7 mouse cellular contexts compared by ENCODE assay signal in the genomic region with DNA sequence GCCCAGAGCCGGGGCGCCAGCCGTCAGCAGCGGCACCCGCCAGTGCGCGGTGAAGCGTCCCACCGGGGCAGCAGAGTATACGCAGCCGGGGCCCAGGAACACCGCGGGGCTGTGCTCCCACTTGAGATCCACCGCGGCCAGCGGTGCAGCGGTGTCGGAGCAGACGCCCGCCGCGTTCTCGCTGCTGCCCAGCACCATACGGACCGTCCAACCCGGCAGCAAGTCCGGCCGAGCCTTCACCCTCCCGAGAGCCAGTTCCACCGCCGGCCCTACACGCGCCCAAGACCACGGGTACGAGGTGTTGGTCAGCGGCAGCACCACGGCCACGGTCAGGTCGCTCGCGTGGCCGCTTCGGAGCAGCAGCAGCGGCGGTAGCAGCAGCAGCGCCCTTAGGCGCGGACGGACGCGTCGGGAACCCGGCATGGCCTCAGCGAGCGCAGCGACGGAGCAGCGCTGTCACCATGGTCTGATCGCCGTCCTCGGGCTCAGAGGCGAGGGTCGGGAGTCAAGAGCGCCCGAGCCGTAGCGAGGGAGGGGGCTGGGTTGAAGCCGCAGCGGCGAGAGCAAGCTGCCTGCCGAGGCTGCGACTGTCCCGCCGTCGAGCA. TPM values are rescaled to one million over a fixed set of nuclear protein-coding genes. Genes with fewer than 3 reads are reported as not detected.
DNase-seq lines count a peak whose midpoint lies in the region; ATAC-seq lines count a peak whose summit lies in the region.

No protein-coding gene starts in this region.

- H3K9me3 ChIP-seq in embryonic facial prominence, embryonic 14.5 days (ENCODE audit: control insufficient read depth, low read length) = no peaks in the 10 kb centered on the region
- no peaks in the 10 kb centered on the region for H3K9me3 ChIP-seq in hindbrain, embryonic 14.5 days (ENCODE audit: control insufficient read depth, low read length)
- no peaks in the 10 kb centered on the region for H3K9me3 ChIP-seq in liver, embryonic 15.5 days (replicated peaks)
- no peaks in the 10 kb centered on the region for H3K9me3 ChIP-seq in neural tube, embryonic 12.5 days

- no peak overlapping the region for H3K27ac ChIP-seq in embryonic facial prominence, embryonic 14.5 days (replicated peaks; ENCODE audit: low read depth, low read length)
- no peak overlapping the region for H3K27ac ChIP-seq in hindbrain, embryonic 14.5 days
- H3K27ac ChIP-seq in liver, embryonic 15.5 days (replicated peaks) = no peak overlapping the region
- H3K27ac ChIP-seq in neural tube, embryonic 12.5 days = no peak overlapping the region

- H3K4me3 ChIP-seq in embryonic facial prominence, embryonic 14.5 days (ENCODE audit: low read depth, low read length) = peak overlapping the region; percentile 48
- peak overlapping the region; percentile 56 for H3K4me3 ChIP-seq in hindbrain, embryonic 14.5 days (replicated peaks; ENCODE audit: low read length)
- H3K4me3 ChIP-seq in liver, embryonic 15.5 days (replicated peaks) = peak overlapping the region; percentile 54
- peak overlapping the region; percentile 48 for H3K4me3 ChIP-seq in neural tube, embryonic 12.5 days

- H3K4me2 ChIP-seq in embryonic facial prominence, embryonic 14.5 days (ENCODE audit: low read depth, low read length) = peak overlapping the region; percentile 96
- peak overlapping the region; percentile 93 for H3K4me2 ChIP-seq in hindbrain, embryonic 14.5 days (replicated peaks)
- peak overlapping the region; percentile 69 for H3K4me2 ChIP-seq in liver, embryonic 15.5 days
- H3K4me2 ChIP-seq in neural tube, embryonic 12.5 days (replicated peaks) = peak overlapping the region; percentile 69

- H3K36me3 ChIP-seq in embryonic facial prominence, embryonic 14.5 days (ENCODE audit: control insufficient read depth, insufficient read depth, low read length) = no peaks in the 10 kb centered on the region
- no peaks in the 10 kb centered on the region for H3K36me3 ChIP-seq in hindbrain, embryonic 14.5 days (replicated peaks; ENCODE audit: control insufficient read depth, insufficient read depth)
- no peaks in the 10 kb centered on the region for H3K36me3 ChIP-seq in liver, embryonic 15.5 days (replicated peaks)
- H3K36me3 ChIP-seq in neural tube, embryonic 12.5 days = no peaks in the 10 kb centered on the region

- peak overlapping the region; percentile 60 for H3K9ac ChIP-seq in embryonic facial prominence, embryonic 14.5 days (ENCODE audit: low read depth, low read length)
- peak overlapping the region; percentile 58 for H3K9ac ChIP-seq in hindbrain, embryonic 14.5 days
- H3K9ac ChIP-seq in liver, embryonic 15.5 days = peak overlapping the region; percentile 11; the same call in 1 of the 2 replicates
- H3K9ac ChIP-seq in neural tube, embryonic 12.5 days = peak overlapping the region; percentile 56

- H3K4me1 ChIP-seq in embryonic facial prominence, embryonic 14.5 days (ENCODE audit: control insufficient read depth, insufficient read depth, low read length) = no peaks in the 10 kb centered on the region
- peaks cover 3% of the 10 kb centered on the region; the same call in 1 of the 2 replicates for H3K4me1 ChIP-seq in hindbrain, embryonic 14.5 days (replicated peaks; ENCODE audit: control insufficient read depth, insufficient read depth, low read length)
- peaks cover 17% of the 10 kb centered on the region for H3K4me1 ChIP-seq in liver, embryonic 15.5 days (replicated peaks)
- H3K4me1 ChIP-seq in neural tube, embryonic 12.5 days = peaks cover 12% of the 10 kb centered on the region; the same call in 1 of the 2 replicates

- DNase-seq in B cell, adult 2 months = peak; percentile 39 to 47
- DNase-seq in embryonic facial prominence, embryonic 14.5 days (ENCODE audit: low spot score) = no peak
- no peak for DNase-seq in hindbrain, embryonic 14.5 days (ENCODE audit: low spot score)

- peak; percentile 34 for ATAC-seq in CD4-positive, CD25-positive, alpha-beta regulatory T cell, adult 4 months
- peak; percentile 32 for ATAC-seq in embryonic facial prominence, embryonic 14.5 days (ENCODE audit: low read depth)
- peak; percentile 38; the same call in 1 of the 2 replicates for ATAC-seq in hindbrain, embryonic 14.5 days (ENCODE audit: low FRiP score)
- 0 out of 2 replicates have a peak, but pooled peaks have one; percentile 6 for ATAC-seq in liver, embryonic 15.5 days (ENCODE audit: insufficient read depth)
- ATAC-seq in neural tube, embryonic 12.5 days (ENCODE audit: low FRiP score, low read depth) = peak; percentile 54
- ATAC-seq in cerebellum, adult (ENCODE audit: insufficient number of reproducible peaks, low FRiP score, low TSS enrichment) = no peak

- WGBS in embryonic facial prominence, embryonic 14.5 days = 2% methylated on average over 50 of the region's 75 CpGs
- 2% methylated on average over 75 of the region's 75 CpGs for WGBS in hindbrain, embryonic 14.5 days
- 2% methylated on average over 75 of the region's 75 CpGs for WGBS in liver, embryonic 15.5 days (ENCODE audit: insufficient replicate concordance)
- 1% methylated on average over 75 of the region's 75 CpGs for WGBS in neural tube, embryonic 12.5 days

- H3K27me3 ChIP-seq in embryonic facial prominence, embryonic 14.5 days (replicated peaks; ENCODE audit: control insufficient read depth, insufficient read depth, low read length) = peaks cover 41% of the 10 kb centered on the region
- H3K27me3 ChIP-seq in hindbrain, embryonic 14.5 days (ENCODE audit: control insufficient read depth, insufficient read depth, low read length) = peaks cover 40% of the 10 kb centered on the region
- peaks cover 88% of the 10 kb centered on the region for H3K27me3 ChIP-seq in liver, embryonic 15.5 days
- peaks cover 47% of the 10 kb centered on the region for H3K27me3 ChIP-seq in neural tube, embryonic 12.5 days (replicated peaks)

RNA-seq across cellular contexts. Expression of a gene that starts 0.5 kb away (rescaled TPM):
- polyA plus RNA-seq in CD4-positive, CD25-positive, alpha-beta regulatory T cell, adult 4 months (2017; shearing (Covaris generic)) = not detected
- 6.7 and 8.2 TPM in 2 replicates for polyA plus RNA-seq in embryonic facial prominence, embryonic 14.5 days (2014; fragmentation: Nextera tagmentation; extraction: Ambion mirVana)
- polyA plus RNA-seq in hindbrain, embryonic 14.5 days (2014; fragmentation: Nextera tagmentation; extraction: Ambion mirVana) = 2.8 and 4.0 TPM in 2 replicates
- polyA plus RNA-seq in liver, embryonic 15.5 days (2015; fragmentation: Nextera tagmentation; extraction: Ambion mirVana) = 3.7 and 4.8 TPM in 2 replicates
- polyA plus RNA-seq in neural tube, embryonic 12.5 days (2016; fragmentation: Nextera tagmentation; extraction: Ambion mirVana) = 3.3 and 3.5 TPM in 2 replicates

RNA-seq across cellular contexts. Expression of a gene that starts 10.7 kb away (rescaled TPM):
- polyA plus RNA-seq in CD4-positive, CD25-positive, alpha-beta regulatory T cell, adult 4 months (2017; shearing (Covaris generic)) = 100 to 1,000 TPM; 113 to 125 TPM
- polyA plus RNA-seq in embryonic facial prominence, embryonic 14.5 days (2014; fragmentation: Nextera tagmentation; extraction: Ambion mirVana) = 137 and 166 TPM in 2 replicates
- 228 and 235 TPM in 2 replicates for polyA plus RNA-seq in hindbrain, embryonic 14.5 days (2014; fragmentation: Nextera tagmentation; extraction: Ambion mirVana)
- 48.2 and 50.8 TPM in 2 replicates for polyA plus RNA-seq in liver, embryonic 15.5 days (2015; fragmentation: Nextera tagmentation; extraction: Ambion mirVana)
- polyA plus RNA-seq in neural tube, embryonic 12.5 days (2016; fragmentation: Nextera tagmentation; extraction: Ambion mirVana) = 322 and 326 TPM in 2 replicates

RNA-seq across cellular contexts. Expression of a gene that starts 25.6 kb away (rescaled TPM):
- polyA plus RNA-seq in CD4-positive, CD25-positive, alpha-beta regulatory T cell, adult 4 months (2017; shearing (Covaris generic)) = 10 to 100 TPM; 60.4 to 65.0 TPM
- polyA plus RNA-seq in embryonic facial prominence, embryonic 14.5 days (2014; fragmentation: Nextera tagmentation; extraction: Ambion mirVana) = 79.6 and 89.9 TPM in 2 replicates
- polyA plus RNA-seq in hindbrain, embryonic 14.5 days (2014; fragmentation: Nextera tagmentation; extraction: Ambion mirVana) = 86.8 and 94.0 TPM in 2 replicates
- 16.2 and 17.8 TPM in 2 replicates for polyA plus RNA-seq in liver, embryonic 15.5 days (2015; fragmentation: Nextera tagmentation; extraction: Ambion mirVana)
- 81.7 and 87.0 TPM in 2 replicates for polyA plus RNA-seq in neural tube, embryonic 12.5 days (2016; fragmentation: Nextera tagmentation; extraction: Ambion mirVana)

RNA-seq across cellular contexts. Expression of a gene that starts 31.8 kb away (rescaled TPM):
- polyA plus RNA-seq in CD4-positive, CD25-positive, alpha-beta regulatory T cell, adult 4 months (2017; shearing (Covaris generic)) = 10 to 100 TPM; 16.9 to 17.9 TPM
- 26.0 and 31.8 TPM in 2 replicates for polyA plus RNA-seq in embryonic facial prominence, embryonic 14.5 days (2014; fragmentation: Nextera tagmentation; extraction: Ambion mirVana)
- 32.2 and 36.0 TPM in 2 replicates for polyA plus RNA-seq in hindbrain, embryonic 14.5 days (2014; fragmentation: Nextera tagmentation; extraction: Ambion mirVana)
- 9.2 and 9.9 TPM in 2 replicates for polyA plus RNA-seq in liver, embryonic 15.5 days (2015; fragmentation: Nextera tagmentation; extraction: Ambion mirVana)
- 38.1 and 40.5 TPM in 2 replicates for polyA plus RNA-seq in neural tube, embryonic 12.5 days (2016; fragmentation: Nextera tagmentation; extraction: Ambion mirVana)

RNA-seq across cellular contexts. Expression of a gene that starts 44.1 kb away (rescaled TPM):
- 10 to 100 TPM; 50.3 to 57.9 TPM for polyA plus RNA-seq in CD4-positive, CD25-positive, alpha-beta regulatory T cell, adult 4 months (2017; shearing (Covaris generic))
- 92.1 and 98.4 TPM in 2 replicates for polyA plus RNA-seq in embryonic facial prominence, embryonic 14.5 days (2014; fragmentation: Nextera tagmentation; extraction: Ambion mirVana)
- polyA plus RNA-seq in hindbrain, embryonic 14.5 days (2014; fragmentation: Nextera tagmentation; extraction: Ambion mirVana) = 122 and 126 TPM in 2 replicates
- polyA plus RNA-seq in liver, embryonic 15.5 days (2015; fragmentation: Nextera tagmentation; extraction: Ambion mirVana) = 49.8 and 51.6 TPM in 2 replicates
- 211 and 215 TPM in 2 replicates for polyA plus RNA-seq in neural tube, embryonic 12.5 days (2016; fragmentation: Nextera tagmentation; extraction: Ambion mirVana)

Comparison
In these comparisons a context has a peak if more than half of its experiments do, and no peak if none do; other contexts are left out.
1. DNase-seq: peak in B cell, adult 2 months (2 of 2); none in embryonic facial prominence, embryonic 14.5 days (single experiment) and hindbrain, embryonic 14.5 days (single experiment).
2. Peak in every context shown above with its lines, with median percentiles within 50 percentile points of each other: H3K4me2 ChIP-seq, H3K4me3 ChIP-seq and H3K9ac ChIP-seq.